Mouse (Mus musculus): ENCODE measurements around the gene Usp22. TPM values are rescaled to one million over a fixed set of nuclear protein-coding genes. Genes with fewer than 3 reads are reported as not detected.
"Not testable (repeated sequence)": the region's sequence is repeated elsewhere in the genome, so short reads cannot be mapped to it uniquely, and the experiment has no call there.

Usp22 gene
- total and polyA plus RNA-seq, 2 experiments from 2014 or later, result 34.7 to 95.8 TPM

GRCm38 (mm10) chr11:61141693-61142092, 33.2 kb downstream of the Usp22 start:
- H3K27ac ChIP-seq (ENCODE audit: low read depth), result no peak overlapping the region
- no peaks in the 10 kb centered on the region for H3K9me3 ChIP-seq (replicated peaks; ENCODE audit: control insufficient read depth, low read length)
- WGBS, result 60% methylated on average over 2 of the region's 2 CpGs
- DNase-seq (ENCODE audit: low spot score) (no peak), ATAC-seq (ENCODE audit: insufficient read depth, low read depth) (no peak)
- H3K4me2 ChIP-seq (ENCODE audit: low read depth, low read length), result no peak overlapping the region
- no peaks in the 10 kb centered on the region for H3K36me3 ChIP-seq (replicated peaks; ENCODE audit: control insufficient read depth, insufficient read depth, low read length)
- 0 out of 2 replicates have a peak, but pooled peaks cover 6% of the 10 kb centered on the region for H3K4me1 ChIP-seq (ENCODE audit: control insufficient read depth, insufficient read depth)
- no peak overlapping the region for H3K4me3 ChIP-seq (ENCODE audit: low read depth, low read length)
- TF ChIP-seq CTCF (IDR thresholded peaks at IDR 0.05; ENCODE audit: low read depth) (no peak), EP300 (IDR thresholded peaks at IDR 0.05; ENCODE audit: low read depth) (no peak)
- 0 out of 2 replicates have a peak, but pooled peaks cover under 1% of the 10 kb centered on the region for H3K27me3 ChIP-seq (ENCODE audit: control insufficient read depth, insufficient read depth, low read length)
- no peak overlapping the region for H3K9ac ChIP-seq (replicated peaks; ENCODE audit: low read depth, low read length)

- Histone ChIP-seq H3K27ac (ENCODE audit: low read depth) (no peak overlapping the region), H3K9ac (replicated peaks; ENCODE audit: low read depth, low read length) (no peak overlapping the region), H3K36me3 (replicated peaks; ENCODE audit: control insufficient read depth, insufficient read depth, low read length) (no peaks in the 10 kb centered on the region), H3K27me3 (ENCODE audit: control insufficient read depth, insufficient read depth, low read length) (no peaks in the 10 kb centered on the region), H3K4me1 (ENCODE audit: control insufficient read depth, insufficient read depth) (no peaks in the 10 kb centered on the region), H3K4me3 (ENCODE audit: low read depth, low read length) (no peak overlapping the region), H3K4me2 (ENCODE audit: low read depth, low read length) (no peak overlapping the region), H3K9me3 (replicated peaks; ENCODE audit: control insufficient read depth, low read length) (no peaks in the 10 kb centered on the region)
- TF ChIP-seq EP300 (IDR thresholded peaks at IDR 0.05; ENCODE audit: low read depth), result no peak
- no peak for TF ChIP-seq CTCF (IDR thresholded peaks at IDR 0.05; ENCODE audit: low read depth)
- no peak for ATAC-seq (ENCODE audit: insufficient read depth, low read depth)
- WGBS, result 80% methylated on average over 2 of the region's 2 CpGs
- DNase-seq (ENCODE audit: low spot score), result no peak
These were observed 41.9 kb downstream of the Usp22 start for GRCm38 (mm10) chr11:61132943-61133342.

DNA sequence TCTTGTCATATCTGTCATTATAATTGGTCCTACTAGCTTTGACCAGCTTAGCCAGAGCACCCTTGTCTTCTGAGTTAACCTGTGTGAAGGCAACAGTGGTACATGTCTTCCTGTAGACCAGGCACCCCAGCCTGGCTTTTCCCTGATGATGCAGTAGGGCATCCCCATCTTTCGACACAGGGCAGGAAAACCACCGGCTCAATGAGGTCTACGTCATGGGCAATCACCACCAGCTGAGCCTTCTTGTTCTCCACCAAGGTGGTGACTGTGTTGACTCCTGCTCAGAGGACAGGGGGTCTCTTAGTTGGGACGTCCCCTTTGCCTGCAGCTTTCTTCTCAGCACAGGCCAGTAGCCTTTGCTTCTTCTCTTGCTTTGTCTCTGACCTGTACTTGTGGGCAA, 44.2 kb downstream of the Usp22 start:
- not testable (repeated sequence) for H3K27ac ChIP-seq (ENCODE audit: low read depth); H3K9me3 ChIP-seq (replicated peaks; ENCODE audit: control insufficient read depth, low read length); H3K4me2 ChIP-seq (ENCODE audit: low read depth, low read length); H3K9ac ChIP-seq (replicated peaks; ENCODE audit: low read depth, low read length); DNase-seq (ENCODE audit: low spot score); H3K4me3 ChIP-seq (ENCODE audit: low read depth, low read length); H3K27me3 ChIP-seq (ENCODE audit: control insufficient read depth, insufficient read depth, low read length); H3K4me1 ChIP-seq (ENCODE audit: control insufficient read depth, insufficient read depth); ATAC-seq (ENCODE audit: insufficient read depth, low read depth); H3K36me3 ChIP-seq (replicated peaks; ENCODE audit: control insufficient read depth, insufficient read depth, low read length)
- WGBS, result 64% methylated on average over 4 of the region's 4 CpGs

GRCm38 (mm10) chr11:61129305-61129704, 45.5 kb downstream of the Usp22 start:
- 39% methylated on average over 10 of the region's 10 CpGs for WGBS
- Histone ChIP-seq H3K9ac (replicated peaks; ENCODE audit: low read depth, low read length) (no peak overlapping the region), H3K4me1 (ENCODE audit: control insufficient read depth, insufficient read depth) (no peaks in the 10 kb centered on the region), H3K36me3 (replicated peaks; ENCODE audit: control insufficient read depth, insufficient read depth, low read length) (no peaks in the 10 kb centered on the region), H3K4me3 (ENCODE audit: low read depth, low read length) (no peak overlapping the region), H3K27ac (ENCODE audit: low read depth) (no peak overlapping the region), H3K27me3 (ENCODE audit: control insufficient read depth, insufficient read depth, low read length) (no peaks in the 10 kb centered on the region), H3K9me3 (replicated peaks; ENCODE audit: control insufficient read depth, low read length) (no peaks in the 10 kb centered on the region), H3K4me2 (ENCODE audit: low read depth, low read length) (no peak overlapping the region)
- ATAC-seq (ENCODE audit: insufficient read depth, low read depth), result no peak
- DNase-seq (ENCODE audit: low spot score), result no peak
- TF ChIP-seq CTCF (IDR thresholded peaks at IDR 0.05; ENCODE audit: low read depth), result no peak
- TF ChIP-seq EP300 (IDR thresholded peaks at IDR 0.05; ENCODE audit: low read depth), result no peak

- ATAC-seq (ENCODE audit: insufficient read depth, low read depth) (no peak), DNase-seq (ENCODE audit: low spot score) (no peak)
- no peak overlapping the region for H3K4me2 ChIP-seq (ENCODE audit: low read depth, low read length)
- TF ChIP-seq EP300 (IDR thresholded peaks at IDR 0.05; ENCODE audit: low read depth), result no peak
- H3K27me3 ChIP-seq (ENCODE audit: control insufficient read depth, insufficient read depth, low read length), result no peaks in the 10 kb centered on the region
- no peaks in the 10 kb centered on the region for H3K4me1 ChIP-seq (ENCODE audit: control insufficient read depth, insufficient read depth)
- no peaks in the 10 kb centered on the region for H3K9me3 ChIP-seq (replicated peaks; ENCODE audit: control insufficient read depth, low read length)
- H3K4me3 ChIP-seq (ENCODE audit: low read depth, low read length), result no peak overlapping the region
- H3K9ac ChIP-seq (replicated peaks; ENCODE audit: low read depth, low read length), result no peak overlapping the region
- no peak overlapping the region for H3K27ac ChIP-seq (ENCODE audit: low read depth)
- H3K36me3 ChIP-seq (replicated peaks; ENCODE audit: control insufficient read depth, insufficient read depth, low read length), result no peaks in the 10 kb centered on the region
- 87% methylated on average over 8 of the region's 8 CpGs for WGBS
These were observed 47.3 kb downstream of the Usp22 start for GRCm38 (mm10) chr11:61127421-61128055.

Data from heart, postnatal 0 days (tissue).